ENCODE assay signal across 15 mouse cellular contexts in genomic region chr11:87753255-87753654, GRCm38 (mm10). TPM values are rescaled to one million over a fixed set of nuclear protein-coding genes. Genes with fewer than 3 reads are reported as not detected.
DNase-seq lines count a peak whose midpoint lies in the region; ATAC-seq and TF ChIP-seq lines count a peak whose summit lies in the region.
"Had no signal": no experiment of that assay in that cellular context is flagged by ENCODE, and none has a peak within 500 bp of the region (broad histone marks: within the 10 kb centered on the region; RNA-seq: fewer than 3 reads in every experiment).

No protein-coding gene starts in this region.

- H3K4me1 ChIP-seq in lung, embryonic 14.5 days (ENCODE audit: insufficient read depth) = no peaks in the 10 kb centered on the region
- peaks cover 5 to 43% of the 10 kb centered on the region in 2 experiments; a peak in 3 of 4 replicates for H3K4me1 ChIP-seq in MEL (ENCODE audit: control insufficient read depth in 1 of 2, insufficient read depth in 2 of 2, low read length in 2 of 2)
- H3K4me1 ChIP-seq in liver, embryonic 12.5 days = peaks cover 77% of the 10 kb centered on the region

- no peaks in the 10 kb centered on the region for H3K27me3 ChIP-seq in lung, embryonic 14.5 days (ENCODE audit: insufficient read depth, low read length)
- no peaks in the 10 kb centered on the region for H3K27me3 ChIP-seq in MEL (ENCODE audit: control insufficient read depth in 1 of 2, insufficient read depth in 2 of 2, low read length in 2 of 2)
- no peaks in the 10 kb centered on the region for H3K27me3 ChIP-seq in liver, embryonic 12.5 days (replicated peaks)
- H3K27me3 ChIP-seq: embryonic facial prominence, embryonic 15.5 days; kidney, embryonic 15.5 days; Patski had no signal

- H3K4me2 ChIP-seq in lung, embryonic 14.5 days = no peak overlapping the region
- H3K4me2 ChIP-seq in liver, embryonic 12.5 days = peak overlapping the region; percentile 84
- H3K4me2 ChIP-seq: embryonic facial prominence, embryonic 15.5 days; kidney, embryonic 15.5 days; limb, embryonic 15.5 days had no signal

- 78% methylated on average over 8 of the region's 8 CpGs for WGBS in lung, embryonic 14.5 days
- 27% methylated on average over 8 of the region's 8 CpGs for WGBS in liver, embryonic 12.5 days (ENCODE audit: insufficient replicate concordance)

- peak overlapping the region; percentile 6; the same call in 1 of the 2 replicates for H3K9ac ChIP-seq in lung, embryonic 14.5 days
- peak overlapping the region; percentile 83 for H3K9ac ChIP-seq in MEL (ENCODE audit: control insufficient read depth, low read depth, low read length, poor library complexity, severe bottlenecking)
- peak overlapping the region; percentile 94 for H3K9ac ChIP-seq in liver, embryonic 12.5 days
- H3K9ac ChIP-seq: embryonic facial prominence, embryonic 15.5 days; kidney, embryonic 15.5 days; limb, embryonic 15.5 days had no signal

- TF ChIP-seq RAD21 in MEL (IDR thresholded peaks at IDR 0.05; ENCODE audit: low read depth, low read length) = no peak

- no peak for TF ChIP-seq CTCF in lung, embryonic 14.5 days (IDR thresholded peaks at IDR 0.05; ENCODE audit: low read depth)
- no peak for TF ChIP-seq CTCF in MEL (IDR thresholded peaks at IDR 0.05 in 2 of 3, conservative IDR thresholded peaks at IDR 0.05 in 1 of 3; ENCODE audit: control insufficient read depth in 1 of 3, insufficient read depth in 1 of 3, low read depth in 2 of 3, low read length in 3 of 3, poor library complexity in 1 of 3, severe bottlenecking in 1 of 3)

- H3K4me3 ChIP-seq in lung, embryonic 14.5 days (ENCODE audit: low read depth, low read length) = no peak overlapping the region
- H3K4me3 ChIP-seq in MEL (ENCODE audit: control insufficient read depth in 1 of 2, insufficient read depth in 1 of 2, low read depth in 2 of 2, low read length in 2 of 2) = peak overlapping the region; percentile 29 to 63
- H3K4me3 ChIP-seq in liver, embryonic 12.5 days = peak overlapping the region; percentile 82
- H3K4me3 ChIP-seq: embryonic facial prominence, embryonic 15.5 days; kidney, embryonic 15.5 days; limb, embryonic 15.5 days had no signal

- DNase-seq in lung, embryonic 14.5 days = no peak
- no peak for DNase-seq in lung, postnatal 36 days
- DNase-seq in MEL (ENCODE audit: low read depth, low spot score) = peak; percentile 79
- peak; percentile 26 for DNase-seq in thymus, postnatal 0 days (ENCODE audit: low spot score)
- no peak for DNase-seq in layer of hippocampus, adult 9-11 months
- DNase-seq in frontal cortex, postnatal 14 days (ENCODE audit: low spot score in 2 of 2) = no peak
- DNase-seq: cerebellum, adult 2 months; heart, postnatal 10 days had no signal

- TF ChIP-seq POLR2A in MEL (IDR thresholded peaks at IDR 0.05; ENCODE audit: control insufficient read depth in 1 of 2, insufficient read depth in 1 of 2, low read depth in 1 of 2, low read length in 2 of 2, poor library complexity in 1 of 2) = no peak

- no peak for ATAC-seq in lung, embryonic 14.5 days (ENCODE audit: insufficient read depth)
- ATAC-seq in liver, embryonic 12.5 days = no peak
- ATAC-seq in granulocyte monocyte progenitor cell, adult 5-6 weeks (replicated peaks; ENCODE audit: poor library complexity, severe bottlenecking) = no peak
- ATAC-seq: Patski had no signal

- H3K9me3 ChIP-seq in lung, embryonic 14.5 days (ENCODE audit: low read depth, low read length) = no peaks in the 10 kb centered on the region
- H3K9me3 ChIP-seq in MEL (replicated peaks; ENCODE audit: insufficient read depth, low read length) = no peaks in the 10 kb centered on the region
- no peaks in the 10 kb centered on the region for H3K9me3 ChIP-seq in liver, embryonic 12.5 days (replicated peaks)
- H3K9me3 ChIP-seq: embryonic facial prominence, embryonic 15.5 days; kidney, embryonic 15.5 days; limb, embryonic 15.5 days had no signal

- peaks cover 77% of the 10 kb centered on the region for H3K79me2 ChIP-seq in MEL (ENCODE audit: control insufficient read depth, insufficient read depth, low read length, poor library complexity)

- no peak overlapping the region for H3K27ac ChIP-seq in lung, embryonic 14.5 days (ENCODE audit: low read depth)
- H3K27ac ChIP-seq in MEL (ENCODE audit: control insufficient read depth, low read depth, low read length) = peak overlapping the region; percentile 100
- peak overlapping the region; percentile 100 for H3K27ac ChIP-seq in liver, embryonic 12.5 days
- H3K27ac ChIP-seq: embryonic facial prominence, embryonic 15.5 days; kidney, embryonic 15.5 days; limb, embryonic 15.5 days had no signal

- no peaks in the 10 kb centered on the region for H3K36me3 ChIP-seq in lung, embryonic 14.5 days (ENCODE audit: insufficient read depth)
- peaks cover 2 to 29% of the 10 kb centered on the region in 2 experiments; a peak in 3 of 4 replicates for H3K36me3 ChIP-seq in MEL (ENCODE audit: control insufficient read depth in 1 of 2, insufficient read depth in 2 of 2, low read length in 2 of 2)
- H3K36me3 ChIP-seq in liver, embryonic 12.5 days = peaks cover 23% of the 10 kb centered on the region
- H3K36me3 ChIP-seq: embryonic facial prominence, embryonic 15.5 days; kidney, embryonic 15.5 days; limb, embryonic 15.5 days had no signal

- no peak for TF ChIP-seq EP300 in MEL (IDR thresholded peaks at IDR 0.05; ENCODE audit: low read depth in 1 of 2, low read length in 2 of 2)

TF ChIP-seq in MEL, 35 proteins besides CTCF, POLR2A, EP300 and RAD21:
- TF ChIP-seq MAFK (IDR thresholded peaks at IDR 0.05; ENCODE audit: borderline replicate concordance, low read depth, low read length) (no peak), ZMIZ1 (IDR thresholded peaks at IDR 0.05; ENCODE audit: low read depth, low read length) (no peak), BHLHE40 (IDR thresholded peaks at IDR 0.05; ENCODE audit: borderline replicate concordance, low read depth, low read length) (no peak), RCOR1 (IDR thresholded peaks at IDR 0.05; ENCODE audit: low read depth, low read length) (no peak), GATA1 (IDR thresholded peaks at IDR 0.05; ENCODE audit: low read depth, low read length) (no peak), MAX (IDR thresholded peaks at IDR 0.05; ENCODE audit: low read length) (no peak), TAL1 (IDR thresholded peaks at IDR 0.05; ENCODE audit: low read length) (no peak), SMC3 (IDR thresholded peaks at IDR 0.05; ENCODE audit: low read depth, low read length) (no peak), MEF2A (IDR thresholded peaks at IDR 0.05; ENCODE audit: extremely low read depth, insufficient replicate concordance, low read depth, low read length, poor library complexity, severe bottlenecking) (no peak), JUND (IDR thresholded peaks at IDR 0.05; ENCODE audit: low read depth, low read length) (no peak), ZC3H11A (IDR thresholded peaks at IDR 0.05; ENCODE audit: low read depth, low read length) (no peak)

RNA-seq across cellular contexts. Expression of gene Tspoap1, which starts 7.1 kb away (rescaled TPM):
- polyA plus RNA-seq in lung, embryonic 14.5 days (2014; fragmentation: Nextera tagmentation; extraction: Ambion mirVana) = 1.5 and 2.5 TPM in 2 replicates
- 3.7 and 5.2 TPM in 2 replicates for total RNA-seq in MEL (2012; rRNA removed)
- polyA plus RNA-seq in MEL (2012; ENCODE audit: insufficient read depth in 1 of 2, insufficient read length in 2 of 2, low read depth in 1 of 2, low replicate concordance in 2 of 2, missing spikeins in 1 of 2) = 1 to 10 TPM in 1 of 2 experiments, not detected in 1; 8.6 TPM
- polyA plus RNA-seq in liver, embryonic 12.5 days (2016; fragmentation: Nextera tagmentation; extraction: Ambion mirVana) = 5.9 and 6.2 TPM in 2 replicates
- polyA plus RNA-seq in thymus, postnatal 0 days (2015; fragmentation: Nextera tagmentation; extraction: Ambion mirVana) = 2.6 and 4.0 TPM in 2 replicates
- 100 and 132 TPM in 2 replicates for total RNA-seq in granulocyte monocyte progenitor cell, adult 5-6 weeks (2014; fragmentation: Nextera tagmentation)
- total RNA-seq in granulocyte monocyte progenitor cell, adult 5-6 weeks (2017) = 51.8 and 56.2 TPM in 2 replicates

RNA-seq across cellular contexts. Expression of gene Supt4a, which starts 15.9 kb away (rescaled TPM):
- 145 and 146 TPM in 2 replicates for polyA plus RNA-seq in lung, embryonic 14.5 days (2014; fragmentation: Nextera tagmentation; extraction: Ambion mirVana)
- 301 and 332 TPM in 2 replicates for total RNA-seq in MEL (2012; rRNA removed)
- polyA plus RNA-seq in MEL (2012; ENCODE audit: insufficient read depth in 1 of 2, insufficient read length in 2 of 2, low read depth in 1 of 2, low replicate concordance in 2 of 2, missing spikeins in 1 of 2) = 100 to 1,000 TPM in 1 of 2 experiments, not detected in 1; 223 TPM
- polyA plus RNA-seq in liver, embryonic 12.5 days (2016; fragmentation: Nextera tagmentation; extraction: Ambion mirVana) = 207 and 209 TPM in 2 replicates
- polyA plus RNA-seq in thymus, postnatal 0 days (2015; fragmentation: Nextera tagmentation; extraction: Ambion mirVana) = 425 and 454 TPM in 2 replicates
- 130 and 136 TPM in 2 replicates for total RNA-seq in granulocyte monocyte progenitor cell, adult 5-6 weeks (2014; fragmentation: Nextera tagmentation)
- total RNA-seq in granulocyte monocyte progenitor cell, adult 5-6 weeks (2017) = 58.6 and 81.1 TPM in 2 replicates

RNA-seq across cellular contexts. Expression of gene Mpo, which starts 40.1 kb away (rescaled TPM):
- polyA plus RNA-seq in lung, embryonic 14.5 days (2014; fragmentation: Nextera tagmentation; extraction: Ambion mirVana) = 0.37 and 0.89 TPM in 2 replicates
- total RNA-seq in MEL (2012; rRNA removed) = not detected in 2 replicates
- polyA plus RNA-seq in MEL (2012; ENCODE audit: insufficient read depth in 1 of 2, insufficient read length in 2 of 2, low read depth in 1 of 2, low replicate concordance in 2 of 2, missing spikeins in 1 of 2) = under 1 TPM in 1 of 2 experiments, not detected in 1; 0.13 TPM
- polyA plus RNA-seq in liver, embryonic 12.5 days (2016; fragmentation: Nextera tagmentation; extraction: Ambion mirVana) = 209 and 217 TPM in 2 replicates
- 5.0 and 6.2 TPM in 2 replicates for polyA plus RNA-seq in thymus, postnatal 0 days (2015; fragmentation: Nextera tagmentation; extraction: Ambion mirVana)
- 13,307 and 13,753 TPM in 2 replicates for total RNA-seq in granulocyte monocyte progenitor cell, adult 5-6 weeks (2014; fragmentation: Nextera tagmentation)
- total RNA-seq in granulocyte monocyte progenitor cell, adult 5-6 weeks (2017) = 9,750 and 13,011 TPM in 2 replicates
- total RNA-seq: heart, postnatal 10 days; neutrophil, adult 5-6 weeks had no signal
- polyA plus RNA-seq: Patski had no signal

Comparison
In these comparisons a context has a peak if more than half of its experiments do, and no peak if none do; other contexts are left out.
1. DNase-seq: peak in MEL (single experiment) and thymus, postnatal 0 days (single experiment); none in lung, embryonic 14.5 days (single experiment), lung, postnatal 36 days (single experiment), layer of hippocampus, adult 9-11 months (single experiment) and frontal cortex, postnatal 14 days (0 of 2).
2. H3K9ac ChIP-seq: peak in every context shown above with its lines; median percentile 94 in liver, embryonic 12.5 days; 83 in MEL; 6 in lung, embryonic 14.5 days.
3. RNA of gene Mpo, which starts 40.1 kb away (polyA plus RNA-seq): 209 to 217 TPM in liver, embryonic 12.5 days; 5.0 to 6.2 TPM in thymus, postnatal 0 days, 0.37 to 0.89 TPM in lung, embryonic 14.5 days and 0.13 TPM in MEL; every median in the first group is over 10 times any median in the second.